ENCODE assay signal across 8 mouse cellular contexts in genomic region chr16:50185041-50185440, GRCm38 (mm10).
DNase-seq lines count a peak whose midpoint lies in the region; ATAC-seq and TF ChIP-seq lines count a peak whose summit lies in the region.

No protein-coding gene starts in this region.

- H3K27me3 ChIP-seq in hindbrain, embryonic 15.5 days = no peaks in the 10 kb centered on the region
- no peaks in the 10 kb centered on the region for H3K27me3 ChIP-seq in limb, embryonic 14.5 days (ENCODE audit: control insufficient read depth, insufficient read depth, low read length)

- no peak overlapping the region for H3K4me3 ChIP-seq in hindbrain, embryonic 15.5 days
- H3K4me3 ChIP-seq in limb, embryonic 14.5 days (replicated peaks; ENCODE audit: low read length) = no peak overlapping the region

- WGBS in hindbrain, embryonic 15.5 days = 13% methylated on average over 5 of the region's 5 CpGs
- 18% methylated on average over 5 of the region's 5 CpGs for WGBS in limb, embryonic 14.5 days

- peak; percentile 30; the same call in 1 of the 2 replicates for ATAC-seq in hindbrain, embryonic 15.5 days (ENCODE audit: low FRiP score, low read depth)
- ATAC-seq in limb, embryonic 14.5 days (ENCODE audit: low FRiP score, low read depth) = no peak

- peaks cover 6% of the 10 kb centered on the region; the same call in 1 of the 2 replicates for H3K4me1 ChIP-seq in hindbrain, embryonic 15.5 days (replicated peaks)
- H3K4me1 ChIP-seq in limb, embryonic 14.5 days (ENCODE audit: control insufficient read depth, insufficient read depth, low read length) = no peaks in the 10 kb centered on the region

- no peaks in the 10 kb centered on the region for H3K36me3 ChIP-seq in hindbrain, embryonic 15.5 days
- no peaks in the 10 kb centered on the region for H3K36me3 ChIP-seq in limb, embryonic 14.5 days (ENCODE audit: control insufficient read depth, insufficient read depth, low read length)

- no peak overlapping the region for H3K9ac ChIP-seq in hindbrain, embryonic 15.5 days
- H3K9ac ChIP-seq in limb, embryonic 14.5 days (ENCODE audit: low read depth, low read length, severe bottlenecking) = no peak overlapping the region

- no peak overlapping the region for H3K4me2 ChIP-seq in hindbrain, embryonic 15.5 days
- H3K4me2 ChIP-seq in limb, embryonic 14.5 days (replicated peaks; ENCODE audit: low read depth, low read length, severe bottlenecking) = no peak overlapping the region

- DNase-seq in cerebellum, postnatal 10 days = peak; percentile 55 to 70
- no peak for DNase-seq in cerebellum, postnatal 4 days (ENCODE audit: low spot score in 2 of 2)
- DNase-seq in NIH3T3 (ENCODE audit: low read depth) = peak; percentile 19
- DNase-seq in fat pad, adult 2 months (ENCODE audit: extremely low read depth, low read depth, low spot score) = peak; percentile 14
- DNase-seq in limb, embryonic 14.5 days (ENCODE audit: low spot score) = peak; percentile 47
- peak; percentile 36 for DNase-seq in retina, postnatal 7 days (ENCODE audit: low read depth, low spot score)
- no peak for DNase-seq in thymus, postnatal 25 days

- no peak for TF ChIP-seq POLR2A in limb, embryonic 14.5 days (IDR thresholded peaks at IDR 0.05; ENCODE audit: borderline replicate concordance, extremely low read depth, insufficient read depth, insufficient read length)

- H3K9me3 ChIP-seq in hindbrain, embryonic 15.5 days = no peaks in the 10 kb centered on the region
- no peaks in the 10 kb centered on the region for H3K9me3 ChIP-seq in limb, embryonic 14.5 days (ENCODE audit: control insufficient read depth, low read length)

- H3K27ac ChIP-seq in hindbrain, embryonic 15.5 days (replicated peaks) = no peak overlapping the region
- H3K27ac ChIP-seq in limb, embryonic 14.5 days (replicated peaks; ENCODE audit: low read depth, low read length) = no peak overlapping the region

Comparison
In these comparisons a context has a peak if more than half of its experiments do, and no peak if none do; other contexts are left out.
1. DNase-seq: peak in cerebellum, postnatal 10 days (2 of 2), NIH3T3 (single experiment), fat pad, adult 2 months (single experiment), limb, embryonic 14.5 days (single experiment) and retina, postnatal 7 days (single experiment); none in cerebellum, postnatal 4 days (0 of 2) and thymus, postnatal 25 days (single experiment).